Mouse (Mus musculus): ENCODE measurements around the gene Prss41. TPM values are rescaled to one million over a fixed set of nuclear protein-coding genes. Genes with fewer than 3 reads are reported as not detected.
"Not testable (repeated sequence)": the region's sequence is repeated elsewhere in the genome, so short reads cannot be mapped to it uniquely, and the experiment has no call there.

Prss41 gene
- 0.11 and 1.8 TPM in 2 replicates for total RNA-seq (2014; rRNA removed)
- polyA plus RNA-seq (2015; fragmentation: Nextera tagmentation; extraction: Ambion mirVana), result 1.3 and 2.2 TPM in 2 replicates

GRCm38 (mm10) chr17:23843812-23844273, at the start of gene Prss41, which contains the start of gene Prss32:
Gene Prss41 (minus strand): TSS chr17:23844172.
Gene Prss32 (plus strand): TSS chr17:23843855.
- no peak within 1 kb of the TSS for H3K27ac ChIP-seq (ENCODE audit: low read depth, low read length)
- 0 out of 2 replicates have a peak, but pooled peaks have one; percentile 47 for ATAC-seq (ENCODE audit: low FRiP score)
- DNase-seq (ENCODE audit: low spot score), result no peak
- peak; percentile 62 for TF ChIP-seq CTCF (IDR thresholded peaks at IDR 0.05)
- H3K4me3 ChIP-seq (ENCODE audit: low read depth, low read length), result no peak within 1 kb of the TSS
- H3K9me3 ChIP-seq (ENCODE audit: low read length), result no peaks in the 10 kb centered on the region
- H3K36me3 ChIP-seq (ENCODE audit: insufficient read depth, low read length), result no peaks in the 10 kb centered on the region
- WGBS, result 10% methylated on average over 19 of the region's 19 CpGs
- H3K27me3 ChIP-seq (ENCODE audit: insufficient read depth, low read length), result no peaks in the 10 kb centered on the region
- H3K4me2 ChIP-seq (ENCODE audit: low read depth, low read length, poor library complexity, severe bottlenecking), result no peak within 1 kb of the TSS
- no peaks in the 10 kb centered on the region for H3K4me1 ChIP-seq (ENCODE audit: insufficient read depth, low read length)
- no peak within 1 kb of the TSS for H3K9ac ChIP-seq (replicated peaks; ENCODE audit: low read length, poor library complexity, severe bottlenecking)

GRCm38 (mm10) chr17:23880576-23880975, 36.6 kb upstream of the Prss41 start, which contains the start of the genes Dcpp1 and Dcpp2:
Gene Dcpp1 (plus strand): TSS chr17:23880876.
Gene Dcpp2 (plus strand): TSS chr17:23880880.
- H3K36me3 ChIP-seq (ENCODE audit: insufficient read depth, low read length); ATAC-seq (ENCODE audit: low FRiP score); DNase-seq (ENCODE audit: low spot score); H3K4me3 ChIP-seq (ENCODE audit: low read depth, low read length); H3K9ac ChIP-seq (replicated peaks; ENCODE audit: low read length, poor library complexity, severe bottlenecking); H3K27me3 ChIP-seq (ENCODE audit: insufficient read depth, low read length); H3K4me1 ChIP-seq (ENCODE audit: insufficient read depth, low read length); H3K9me3 ChIP-seq (ENCODE audit: low read length); H3K4me2 ChIP-seq (ENCODE audit: low read depth, low read length, poor library complexity, severe bottlenecking); H3K27ac ChIP-seq (ENCODE audit: low read depth, low read length): not testable (repeated sequence)
- WGBS, result 69% methylated on average over 4 of the region's 4 CpGs

DNA sequence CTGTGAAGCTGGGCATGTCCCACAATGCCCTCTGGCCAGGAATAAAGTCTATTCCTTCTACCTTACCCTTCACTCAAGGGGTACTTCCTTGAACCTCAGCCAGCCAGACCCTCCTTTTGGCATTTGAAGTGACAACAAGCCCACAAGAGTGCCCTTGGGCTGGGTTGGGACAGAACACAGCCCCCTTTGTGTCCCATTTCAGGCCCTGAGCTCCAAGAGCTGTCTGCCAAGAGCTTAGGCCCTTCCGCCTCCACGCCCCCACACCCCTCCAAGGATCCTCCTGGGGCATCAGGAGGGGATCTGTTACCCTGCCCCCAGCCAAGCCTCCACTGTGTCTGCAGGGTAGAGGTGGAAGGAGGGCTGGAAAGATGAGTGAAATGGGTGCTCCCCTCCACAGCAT, 33.2 kb upstream of the Prss41 start:
- H3K4me3 ChIP-seq (ENCODE audit: low read depth, low read length), result no peak overlapping the region
- 69% methylated on average over 2 of the region's 2 CpGs for WGBS
- no peaks in the 10 kb centered on the region for H3K4me1 ChIP-seq (ENCODE audit: insufficient read depth, low read length)
- H3K27ac ChIP-seq (ENCODE audit: low read depth, low read length), result no peak overlapping the region; the same call in 1 of the 2 replicates
- H3K9ac ChIP-seq (replicated peaks; ENCODE audit: low read length, poor library complexity, severe bottlenecking), result no peak overlapping the region
- no peak for TF ChIP-seq CTCF (IDR thresholded peaks at IDR 0.05)
- ATAC-seq (ENCODE audit: low FRiP score) (peak; percentile 80), DNase-seq (ENCODE audit: low spot score) (peak; percentile 34)
- H3K36me3 ChIP-seq (ENCODE audit: insufficient read depth, low read length), result no peaks in the 10 kb centered on the region
- no peaks in the 10 kb centered on the region for H3K27me3 ChIP-seq (ENCODE audit: insufficient read depth, low read length)
- no peak overlapping the region for H3K4me2 ChIP-seq (ENCODE audit: low read depth, low read length, poor library complexity, severe bottlenecking)
- no peaks in the 10 kb centered on the region for H3K9me3 ChIP-seq (ENCODE audit: low read length)

DNA sequence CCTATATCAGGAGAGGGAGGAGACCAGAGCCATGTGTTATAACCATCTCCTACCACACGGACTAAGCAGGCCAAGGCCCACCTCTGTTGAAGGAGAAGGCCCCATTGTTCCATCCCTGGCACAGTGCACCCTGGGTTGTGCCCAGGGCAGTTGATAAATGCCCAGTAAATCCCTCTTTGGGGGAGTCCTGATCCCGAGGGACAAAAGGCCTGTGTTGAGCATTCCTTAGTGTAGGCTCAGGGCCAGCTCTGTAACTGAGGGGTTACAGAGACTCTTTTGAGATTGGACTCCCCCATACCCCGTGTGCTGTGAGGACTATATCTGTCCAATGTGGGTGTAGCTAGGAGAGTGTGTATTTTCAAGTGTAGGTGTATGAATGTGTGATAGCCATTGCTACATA, 32.8 kb upstream of the Prss41 start:
- Histone ChIP-seq H3K36me3 (ENCODE audit: insufficient read depth, low read length) (no peaks in the 10 kb centered on the region), H3K27me3 (ENCODE audit: insufficient read depth, low read length) (no peaks in the 10 kb centered on the region), H3K4me2 (ENCODE audit: low read depth, low read length, poor library complexity, severe bottlenecking) (no peak overlapping the region), H3K4me3 (ENCODE audit: low read depth, low read length) (no peak overlapping the region), H3K27ac (ENCODE audit: low read depth, low read length) (no peak overlapping the region), H3K4me1 (ENCODE audit: insufficient read depth, low read length) (no peaks in the 10 kb centered on the region), H3K9me3 (ENCODE audit: low read length) (no peaks in the 10 kb centered on the region), H3K9ac (replicated peaks; ENCODE audit: low read length, poor library complexity, severe bottlenecking) (no peak overlapping the region)
- no peak for TF ChIP-seq CTCF (IDR thresholded peaks at IDR 0.05)
- 49% methylated on average over 3 of the region's 3 CpGs for WGBS
- ATAC-seq (ENCODE audit: low FRiP score) (peak; percentile 84), DNase-seq (ENCODE audit: low spot score) (peak; percentile 75)

DNA sequence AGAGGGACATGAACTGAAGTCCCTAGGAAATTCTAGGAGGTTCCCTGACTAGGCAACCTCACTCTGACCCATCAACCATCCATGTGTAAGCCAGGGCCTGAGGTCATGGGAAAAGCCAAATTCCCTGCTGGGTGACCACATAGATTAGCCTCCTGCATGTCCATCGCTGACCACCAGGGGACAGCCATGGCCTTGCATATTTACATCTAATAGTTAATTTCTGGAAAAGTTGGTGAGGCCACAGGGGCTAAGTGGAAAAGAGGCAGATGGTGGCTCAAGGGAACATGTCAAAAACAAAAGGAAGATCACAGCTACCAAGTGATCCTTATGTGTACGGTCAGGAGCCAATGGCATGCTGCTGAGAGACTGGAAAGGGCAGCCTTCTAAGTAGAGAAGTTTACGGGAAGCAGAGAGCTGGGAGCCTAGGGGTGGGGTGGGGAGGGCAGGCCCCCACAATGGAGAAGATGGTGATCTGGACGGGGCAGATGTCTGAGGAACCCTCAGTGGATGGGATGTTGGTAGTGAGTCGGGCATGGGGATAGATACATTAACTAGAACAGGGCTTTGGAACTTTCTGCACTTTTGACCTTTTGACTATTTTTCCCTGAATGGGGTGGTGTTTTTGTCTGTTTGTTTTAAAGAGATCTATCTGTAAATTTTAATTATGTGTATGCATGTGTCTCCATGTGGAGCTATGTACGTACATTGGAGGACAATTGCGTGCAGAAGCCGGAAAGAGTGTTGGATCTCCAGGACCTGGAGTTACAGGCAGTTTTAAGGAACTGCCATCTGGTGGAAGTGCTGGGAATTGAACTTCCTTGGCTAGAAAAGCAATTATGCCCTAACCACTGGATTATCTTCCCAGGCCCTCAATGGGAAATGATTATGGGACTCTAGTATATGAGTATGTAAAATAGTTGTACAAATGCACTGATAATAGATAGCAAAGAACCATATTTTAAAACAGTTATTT, 30.2 kb upstream of the Prss41 start:
- DNase-seq (ENCODE audit: low spot score), result peak; percentile 49
- peak; percentile 78 for TF ChIP-seq CTCF (IDR thresholded peaks at IDR 0.05)
- Histone ChIP-seq H3K4me2 (ENCODE audit: low read depth, low read length, poor library complexity, severe bottlenecking) (no peak overlapping the region), H3K4me1 (ENCODE audit: insufficient read depth, low read length) (no peaks in the 10 kb centered on the region), H3K9ac (replicated peaks; ENCODE audit: low read length, poor library complexity, severe bottlenecking) (no peak overlapping the region), H3K9me3 (ENCODE audit: low read length) (no peaks in the 10 kb centered on the region), H3K4me3 (ENCODE audit: low read depth, low read length) (no peak overlapping the region), H3K27ac (ENCODE audit: low read depth, low read length) (no peak overlapping the region), H3K27me3 (ENCODE audit: insufficient read depth, low read length) (no peaks in the 10 kb centered on the region), H3K36me3 (ENCODE audit: insufficient read depth, low read length) (no peaks in the 10 kb centered on the region)
- ATAC-seq (ENCODE audit: low FRiP score), result 0 out of 2 replicates have a peak, but pooled peaks have one; percentile 28
- WGBS, result 42% methylated on average over 8 of the region's 8 CpGs

DNA sequence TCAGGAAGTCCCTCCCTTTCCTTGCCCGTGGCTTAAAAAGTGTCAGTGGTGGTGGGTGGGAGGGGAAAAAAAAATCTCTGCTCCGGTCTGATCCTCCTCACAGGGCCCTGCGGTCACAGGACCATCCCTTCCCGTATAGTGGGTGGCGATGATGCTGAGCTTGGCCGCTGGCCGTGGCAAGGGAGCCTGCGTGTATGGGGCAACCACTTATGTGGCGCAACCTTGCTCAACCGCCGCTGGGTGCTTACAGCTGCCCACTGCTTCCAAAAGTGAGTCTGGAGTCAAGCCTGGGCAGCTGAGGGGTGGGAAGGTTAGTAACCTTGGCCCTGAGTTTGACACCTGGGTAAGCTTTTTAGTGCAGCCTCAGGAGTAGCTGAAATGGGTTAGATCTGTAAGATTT, 24.5 kb upstream of the Prss41 start:
- H3K36me3 ChIP-seq (ENCODE audit: insufficient read depth, low read length), result no peaks in the 10 kb centered on the region
- no peaks in the 10 kb centered on the region for H3K9me3 ChIP-seq (ENCODE audit: low read length)
- no peak overlapping the region for H3K4me3 ChIP-seq (ENCODE audit: low read depth, low read length)
- H3K4me1 ChIP-seq (ENCODE audit: insufficient read depth, low read length), result no peaks in the 10 kb centered on the region
- 90% methylated on average over 11 of the region's 11 CpGs for WGBS
- H3K4me2 ChIP-seq (ENCODE audit: low read depth, low read length, poor library complexity, severe bottlenecking), result no peak overlapping the region
- H3K27me3 ChIP-seq (ENCODE audit: insufficient read depth, low read length), result no peaks in the 10 kb centered on the region
- DNase-seq (ENCODE audit: low spot score) (no peak), ATAC-seq (ENCODE audit: low FRiP score) (no peak)
- no peak for TF ChIP-seq CTCF (IDR thresholded peaks at IDR 0.05)
- no peak overlapping the region for H3K9ac ChIP-seq (replicated peaks; ENCODE audit: low read length, poor library complexity, severe bottlenecking)
- no peak overlapping the region for H3K27ac ChIP-seq (ENCODE audit: low read depth, low read length)

Measured in midbrain, postnatal 0 days (tissue).